Mouse (Mus musculus) kidney, adult 2 months (tissue): ENCODE results near the gene Epyc. TPM values are rescaled to one million over a fixed set of nuclear protein-coding genes. Genes with fewer than 3 reads are reported as not detected.
"Not testable (repeated sequence)": the region's sequence is repeated elsewhere in the genome, so short reads cannot be mapped to it uniquely, and the experiment has no call there.

Experiments used
- DNase-seq: peaks from one replicate; pipeline ENCODE4 v3.0.0; 2021
- H3K27ac ChIP-seq: fragments of 200-500 bp; 2 replicates; pipeline ENCODE4 v1.5.1; 2012; ENCODE audit warnings: low read depth, low read length, control low read depth, inconsistent platforms; ENCODE audit not compliant: insufficient read depth
- H3K27me3 ChIP-seq: fragments of 200-500 bp; replicated peaks from 2 replicates; pipeline ENCODE4 v1.6.1; 2012; ENCODE audit warnings: mild to moderate bottlenecking, moderate library complexity, low read length, inconsistent platforms; ENCODE audit not compliant: control insufficient read depth, insufficient read depth
- H3K36me3 ChIP-seq: fragments of 200-500 bp; 2 replicates; pipeline ENCODE4 v1.6.1; 2012; ENCODE audit warnings: mild to moderate bottlenecking, moderate library complexity, low read length, inconsistent platforms; ENCODE audit not compliant: control insufficient read depth, insufficient read depth
- H3K4me1 ChIP-seq: fragments of 200-500 bp; 2 replicates; pipeline ENCODE4 v1.6.1; 2011; ENCODE audit warnings: low read length; ENCODE audit not compliant: control insufficient read depth, insufficient read depth
- H3K4me3 ChIP-seq: fragments of 200-500 bp; 2 replicates; pipeline ENCODE4 v1.5.1; 2011; ENCODE audit warnings: mild to moderate bottlenecking, low read depth, low read length, control low read depth; ENCODE audit not compliant: insufficient read depth
- CTCF ChIP-seq: fragments of 200-500 bp; conservative IDR thresholded peaks from 2 replicates; pipeline ENCODE4 v1.5.1; 2011; ENCODE audit warnings: low read depth, mild to moderate bottlenecking, control low read depth, low read length, moderate library complexity, mixed read lengths; ENCODE audit not compliant: insufficient read depth, insufficient read length
- POLR2A ChIP-seq: fragments of 200-500 bp; IDR thresholded peaks from one replicate; pipeline ENCODE4 v1.6.1; 2011; ENCODE audit warnings: low read depth, low read length, control low read depth
- WGBS: fragments of 180-500 bp; shearing (Covaris S2); methylation state at CpG from one replicate; pipeline ENCODE4 v1.1.7; 2018; 5-methylcytosine and 5-hydroxymethylcytosine counted together
- polyA plus RNA-seq: library from polyadenylated mRNA; depleted of rRNA; stranded (reverse); fragments of >200 nt; gene quantifications from 2 replicates; pipeline ENCODE4 v1.2.3, GENCODE M21; 2012

The Epyc gene
- polyA plus RNA-seq, 1 experiment: 0.22 TPM

DNA sequence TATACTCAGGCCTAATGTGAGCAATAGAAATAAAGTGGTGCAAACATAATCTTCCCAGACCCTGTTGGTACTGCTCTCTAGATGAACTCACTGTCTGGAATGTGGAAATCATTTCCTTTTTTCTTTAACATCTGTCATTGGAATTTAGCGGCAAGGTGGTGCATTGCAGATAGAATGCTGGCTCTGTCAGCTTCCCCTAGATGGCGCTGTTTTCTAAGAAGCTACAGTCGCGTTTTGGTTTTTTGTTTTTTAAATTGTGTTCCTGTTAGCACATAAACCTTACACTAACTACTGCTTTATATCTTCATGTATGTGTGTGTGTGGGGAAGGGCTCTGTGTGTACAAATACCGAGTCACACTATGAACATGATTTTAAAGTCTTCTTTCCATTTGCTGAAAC, 68.8 kb downstream of the Epyc start:
- peak; percentile 19 for DNase-seq
- Histone ChIP-seq H3K4me3 (no peak overlapping the region), H3K27ac (no peak overlapping the region), H3K36me3 (no peaks in the 10 kb centered on the region), H3K27me3 (no peaks in the 10 kb centered on the region; the same call in 1 of the 2 replicates), H3K4me1 (no peaks in the 10 kb centered on the region)
- WGBS: 4% methylated on average over 5 of the region's 5 CpGs
- TF ChIP-seq CTCF (peak; percentile 77), POLR2A (no peak)

DNA sequence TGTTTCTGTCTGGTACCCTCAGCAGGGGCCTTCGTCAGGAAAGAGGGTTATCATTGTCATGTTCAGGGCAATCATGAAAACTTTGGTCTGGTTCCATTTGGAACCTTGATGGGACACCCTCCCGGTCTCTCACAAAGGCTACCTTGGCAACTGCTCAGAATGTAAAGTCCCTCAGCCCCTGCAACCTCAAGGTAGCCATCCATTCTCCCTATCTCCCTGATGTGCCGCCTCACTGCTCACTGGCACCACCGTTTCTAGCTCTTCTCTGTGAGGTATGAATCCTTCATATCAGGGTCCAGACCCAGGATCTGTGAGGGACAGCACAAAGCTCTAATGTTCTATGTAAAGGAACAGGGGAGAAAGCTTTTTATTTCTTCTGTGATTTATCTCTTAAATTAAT, 70.7 kb downstream of the Epyc start:
- no peak for TF ChIP-seq CTCF
- no peak for TF ChIP-seq POLR2A
- H3K4me1 ChIP-seq: no peaks in the 10 kb centered on the region
- no peak overlapping the region for H3K4me3 ChIP-seq
- no peak for DNase-seq
- H3K36me3 ChIP-seq: no peaks in the 10 kb centered on the region
- H3K27ac ChIP-seq: no peak overlapping the region
- H3K27me3 ChIP-seq: no peaks in the 10 kb centered on the region
- 77% methylated on average over 4 of the region's 4 CpGs for WGBS

DNA sequence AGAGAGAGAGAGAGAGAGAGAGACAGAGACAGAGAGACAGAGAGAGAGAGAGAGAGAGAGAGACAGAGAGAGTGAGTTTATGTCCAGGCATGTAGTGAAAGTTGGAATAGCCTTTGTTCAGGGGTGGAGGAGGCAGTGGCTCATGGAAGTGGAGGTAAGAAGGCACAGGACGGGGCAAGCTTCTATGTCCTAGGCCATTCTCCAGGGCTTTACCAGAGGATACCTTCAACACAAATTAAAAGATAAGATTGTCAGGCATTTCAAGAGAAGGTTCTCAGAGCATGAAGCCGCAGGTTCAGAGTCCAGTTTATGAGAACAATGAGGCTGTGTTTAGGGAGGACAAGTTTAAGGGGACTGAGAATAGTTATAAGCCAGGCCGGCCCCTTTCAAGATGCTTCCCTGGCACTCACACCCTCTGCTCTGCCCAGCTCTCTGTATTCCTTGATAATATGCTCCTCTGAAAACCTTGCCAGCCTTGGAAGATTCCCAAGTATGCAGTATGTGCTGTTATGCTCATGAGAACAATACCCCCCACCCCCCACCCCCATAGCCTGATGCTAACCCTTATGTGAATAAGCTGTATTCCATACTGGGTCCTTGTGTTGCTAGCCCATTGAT, 71.5 kb downstream of the Epyc start:
- DNase-seq: no peak
- Histone ChIP-seq H3K36me3 (no peaks in the 10 kb centered on the region), H3K4me1 (no peaks in the 10 kb centered on the region), H3K27me3 (no peaks in the 10 kb centered on the region), H3K4me3 (no peak overlapping the region), H3K27ac (no peak overlapping the region)
- TF ChIP-seq POLR2A: no peak
- no peak for TF ChIP-seq CTCF
- WGBS: 88% methylated on average over 3 of the region's 3 CpGs

DNA sequence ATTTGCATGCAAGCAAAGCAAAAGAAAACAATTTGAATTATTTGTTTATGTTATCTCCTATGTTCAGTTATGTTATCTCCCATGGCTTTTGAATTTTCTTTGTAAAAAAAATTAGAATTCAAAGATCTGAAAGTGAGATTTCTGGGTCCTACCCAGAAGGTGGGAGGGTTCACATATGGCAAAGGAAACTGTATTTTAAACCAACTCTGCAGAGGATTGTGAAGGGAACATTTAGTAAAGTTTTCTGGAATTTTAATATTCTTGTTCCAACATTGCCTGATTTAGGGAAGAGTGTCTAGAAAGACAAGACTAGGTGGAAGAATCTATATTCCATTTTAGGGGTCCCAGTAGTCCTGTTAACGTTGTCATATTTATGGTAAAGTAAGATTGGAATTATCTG, 73.4 kb downstream of the Epyc start:
- DNase-seq: no peak
- Histone ChIP-seq H3K4me1 (no peaks in the 10 kb centered on the region), H3K4me3 (no peak overlapping the region), H3K36me3 (no peaks in the 10 kb centered on the region), H3K27me3 (no peaks in the 10 kb centered on the region), H3K27ac (no peak overlapping the region)
- WGBS: 84% methylated on average over 1 of the region's 1 CpGs
- TF ChIP-seq CTCF (no peak), POLR2A (no peak)

DNA sequence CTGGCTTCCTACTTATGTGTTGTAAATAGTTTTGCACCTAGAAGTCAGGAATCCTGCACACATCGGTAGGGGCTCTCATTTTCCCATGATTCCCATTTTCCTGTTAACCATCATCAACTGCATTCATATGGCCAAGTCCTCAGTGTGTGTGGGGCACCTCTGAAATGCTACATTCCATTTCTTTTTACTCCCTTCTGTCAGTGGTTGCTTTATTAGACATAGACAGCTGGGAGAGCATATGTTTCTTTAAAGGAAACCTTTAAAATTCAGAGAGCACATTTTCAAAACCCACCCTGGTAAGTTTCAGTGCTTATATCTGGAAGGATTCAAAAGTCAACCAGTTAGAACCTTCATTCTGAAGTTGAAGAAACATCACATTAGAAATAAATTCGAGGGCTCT, 74.2 kb downstream of the Epyc start:
- no peak for DNase-seq
- WGBS: 67% methylated on average over 2 of the region's 2 CpGs
- H3K27me3 ChIP-seq: no peaks in the 10 kb centered on the region

DNA sequence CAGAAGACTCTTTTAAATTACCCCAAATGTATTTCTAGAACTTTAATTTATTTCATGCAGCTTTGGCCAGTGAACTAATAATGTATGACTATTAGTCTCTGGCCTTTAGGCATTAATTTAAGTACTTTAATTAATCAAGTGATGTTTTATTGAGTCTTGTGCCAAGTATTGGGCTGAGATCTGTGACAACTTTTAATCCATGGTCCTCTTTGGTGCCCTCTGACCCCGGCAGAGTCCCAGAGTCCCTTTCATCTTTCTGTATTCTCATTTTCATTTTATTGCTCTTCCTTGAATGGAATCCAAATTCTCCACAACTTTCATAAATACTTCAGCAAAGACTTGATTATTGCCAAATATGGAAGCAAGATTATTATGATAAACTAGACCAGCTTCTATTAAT, 76.8 kb downstream of the Epyc start:
- 65% methylated on average over 1 of the region's 1 CpGs for WGBS
- Histone ChIP-seq H3K4me3 (no peak overlapping the region), H3K36me3 (no peaks in the 10 kb centered on the region), H3K4me1 (no peaks in the 10 kb centered on the region), H3K27ac (no peak overlapping the region), H3K27me3 (no peaks in the 10 kb centered on the region)
- peak; percentile 39 for DNase-seq
- TF ChIP-seq CTCF: no peak
- TF ChIP-seq POLR2A: no peak

More for the DNA sequence above, 74.2 kb downstream of the Epyc start:
- no peak overlapping the region for H3K4me3 ChIP-seq
- no peak for TF ChIP-seq CTCF
- no peak for TF ChIP-seq POLR2A
- H3K36me3 ChIP-seq: no peaks in the 10 kb centered on the region
- H3K27ac ChIP-seq: no peak overlapping the region
- H3K4me1 ChIP-seq: no peaks in the 10 kb centered on the region

DNA sequence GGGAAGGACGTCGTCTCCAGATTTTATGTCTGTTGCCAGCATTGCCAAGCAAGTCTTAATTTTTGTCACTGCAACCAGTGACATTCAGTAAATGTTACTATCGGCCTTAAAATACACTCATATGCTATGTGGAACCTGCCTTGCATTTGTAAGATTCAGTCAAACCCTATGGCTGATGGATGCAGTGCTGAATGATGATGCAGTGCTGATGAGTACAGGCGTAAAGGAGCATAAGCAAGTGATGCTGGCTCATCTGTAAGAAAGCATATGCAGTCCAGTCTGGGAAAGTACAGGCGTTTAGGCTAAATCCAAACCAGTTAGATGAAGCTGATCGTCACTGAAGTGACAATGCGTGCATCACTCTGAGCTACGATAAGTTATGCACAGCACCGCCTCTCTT, 78.8 kb downstream of the Epyc start:
- TF ChIP-seq POLR2A: no peak
- TF ChIP-seq CTCF: no peak
- DNase-seq: no peak

DNA sequence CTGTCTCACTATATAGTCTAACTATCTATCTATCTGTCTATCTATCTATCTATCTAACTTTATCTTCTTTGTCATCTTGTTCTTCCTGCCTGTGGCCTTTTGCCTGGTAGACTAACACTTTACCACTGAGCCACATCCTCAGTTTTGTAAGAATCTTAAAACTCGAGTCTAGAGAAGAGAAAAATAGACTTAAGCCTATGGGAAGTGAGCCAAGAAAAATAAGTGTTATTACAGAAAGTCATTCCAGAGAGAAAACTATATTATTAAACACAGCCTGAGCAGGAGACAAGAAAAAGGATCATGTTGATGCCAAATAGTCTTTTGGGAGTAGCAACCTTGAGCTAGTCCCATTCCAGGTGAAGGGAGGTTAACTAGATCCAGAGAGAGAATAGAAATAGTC, 82.1 kb downstream of the Epyc start:
- no peak overlapping the region for H3K4me3 ChIP-seq
- 31% methylated on average over 1 of the region's 1 CpGs for WGBS
- no peaks in the 10 kb centered on the region for H3K36me3 ChIP-seq
- TF ChIP-seq CTCF (no peak), POLR2A (no peak)
- no peaks in the 10 kb centered on the region for H3K4me1 ChIP-seq
- no peak for DNase-seq
- H3K27ac ChIP-seq: no peak overlapping the region
- H3K27me3 ChIP-seq: no peaks in the 10 kb centered on the region

More for the DNA sequence above, 78.8 kb downstream of the Epyc start:
- H3K4me1 ChIP-seq: no peaks in the 10 kb centered on the region
- WGBS: 94% methylated on average over 9 of the region's 9 CpGs
- no peaks in the 10 kb centered on the region for H3K36me3 ChIP-seq
- H3K4me3 ChIP-seq: no peak overlapping the region
- no peak overlapping the region for H3K27ac ChIP-seq
- no peaks in the 10 kb centered on the region for H3K27me3 ChIP-seq

DNA sequence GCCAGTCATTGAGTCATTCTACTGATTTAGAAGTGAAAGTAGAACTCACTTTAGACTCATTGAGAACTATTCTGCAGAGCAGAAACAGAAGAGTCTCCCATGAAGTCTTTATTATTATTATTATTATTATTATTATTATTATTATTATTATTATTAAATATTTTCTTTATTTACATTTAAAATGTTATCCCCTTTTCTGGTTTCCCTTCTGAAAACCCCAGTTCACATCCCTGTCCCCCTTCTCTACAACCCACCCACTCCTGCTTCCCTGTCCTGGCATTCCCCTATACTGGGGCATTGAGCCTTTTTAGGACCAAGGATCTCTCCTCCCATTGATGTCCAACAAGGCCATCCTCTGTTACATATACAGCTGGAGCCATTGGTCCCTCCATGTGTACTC, 82.8 kb downstream of the Epyc start, which contains the start of gene C030005K15Rik:
Gene C030005K15Rik, minus strand, starts transcription at position 101 of the 400 bp plus-strand sequence.
- DNase-seq, H3K36me3 ChIP-seq, H3K4me1 ChIP-seq, H3K4me3 ChIP-seq, H3K27me3 ChIP-seq, H3K27ac ChIP-seq: not testable (repeated sequence)
